Comparison of ENCODE assay signal across 8 mouse cellular contexts in the genomic region with DNA sequence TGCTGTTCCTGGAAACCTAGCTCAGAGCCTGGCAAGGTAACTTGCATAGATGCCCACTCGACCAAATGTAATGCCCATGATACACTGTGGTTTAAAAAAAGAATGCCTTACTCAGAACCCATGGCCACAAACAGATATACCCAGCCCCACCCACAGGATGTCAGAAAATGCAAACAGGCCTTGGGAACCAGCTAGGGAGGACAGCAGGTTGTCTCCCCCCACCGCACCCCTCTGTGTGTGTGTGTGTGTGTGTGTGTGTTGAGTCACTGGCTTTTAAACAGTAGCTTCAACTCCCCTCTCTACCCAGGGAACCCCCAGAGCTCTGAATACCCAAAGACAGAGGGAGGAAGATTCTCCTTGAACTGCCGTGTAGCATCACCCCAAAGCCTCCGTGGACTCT. TPM values are rescaled to one million over a fixed set of nuclear protein-coding genes. Genes with fewer than 3 reads are reported as not detected.
DNase-seq lines count a peak whose midpoint lies in the region; ATAC-seq and TF ChIP-seq lines count a peak whose summit lies in the region.

No protein-coding gene starts in this region.

- WGBS in liver, adult 2 months = 44% methylated on average over 4 of the region's 4 CpGs
- WGBS in forebrain, embryonic 12.5 days = 50% methylated on average over 4 of the region's 4 CpGs
- WGBS in liver, embryonic 15.5 days (ENCODE audit: insufficient replicate concordance) = 28% methylated on average over 4 of the region's 4 CpGs

- H3K79me2 ChIP-seq in liver, adult 2 months (ENCODE audit: control insufficient read depth, insufficient read depth, low read length) = no peaks in the 10 kb centered on the region

- no peak overlapping the region for H3K9ac ChIP-seq in liver, adult 2 months (ENCODE audit: low read depth, low read length)
- H3K9ac ChIP-seq in forebrain, embryonic 12.5 days = no peak overlapping the region
- H3K9ac ChIP-seq in liver, embryonic 15.5 days = peak overlapping the region; percentile 67

- H3K4me1 ChIP-seq in liver, adult 2 months (ENCODE audit: control insufficient read depth, insufficient read depth, low read length) = peaks cover 6% of the 10 kb centered on the region; the same call in 1 of the 2 replicates
- peaks cover 16% of the 10 kb centered on the region for H3K4me1 ChIP-seq in forebrain, embryonic 12.5 days
- peaks cover 28% of the 10 kb centered on the region for H3K4me1 ChIP-seq in liver, embryonic 15.5 days (replicated peaks)

- no peaks in the 10 kb centered on the region for H3K27me3 ChIP-seq in liver, adult 2 months (ENCODE audit: control insufficient read depth, insufficient read depth, low read length)
- peaks cover 23% of the 10 kb centered on the region for H3K27me3 ChIP-seq in forebrain, embryonic 12.5 days
- no peaks in the 10 kb centered on the region for H3K27me3 ChIP-seq in liver, embryonic 15.5 days
- no peaks in the 10 kb centered on the region; the same call in 1 of the 2 replicates for H3K27me3 ChIP-seq in splenic B cell, adult 2 months (ENCODE audit: control insufficient read depth, insufficient read depth, low read length, poor library complexity, severe bottlenecking)

- no peak for TF ChIP-seq CTCF in liver, adult 2 months (IDR thresholded peaks at IDR 0.05; ENCODE audit: low read depth, low read length)

- H3K4me3 ChIP-seq in liver, adult 2 months (ENCODE audit: insufficient read depth, low read depth, low read length) = 0 out of 2 replicates have a peak overlapping the region, but pooled peaks have one; percentile 80
- H3K4me3 ChIP-seq in forebrain, embryonic 12.5 days (replicated peaks) = peak overlapping the region; percentile 75
- peak overlapping the region; percentile 76 for H3K4me3 ChIP-seq in liver, embryonic 15.5 days (replicated peaks)

- H3K36me3 ChIP-seq in liver, adult 2 months (ENCODE audit: control insufficient read depth, insufficient read depth, low read length) = peaks cover 4% of the 10 kb centered on the region; the same call in 1 of the 2 replicates
- 0 out of 2 replicates have a peak, but pooled peaks cover 3% of the 10 kb centered on the region for H3K36me3 ChIP-seq in forebrain, embryonic 12.5 days (replicated peaks)
- peaks cover 17% of the 10 kb centered on the region for H3K36me3 ChIP-seq in liver, embryonic 15.5 days (replicated peaks)
- peaks cover 3% of the 10 kb centered on the region; the same call in 1 of the 2 replicates for H3K36me3 ChIP-seq in splenic B cell, adult 2 months (ENCODE audit: control insufficient read depth, insufficient read depth, low read length, poor library complexity, severe bottlenecking)

- no peak for TF ChIP-seq POLR2A in liver, adult 2 months (IDR thresholded peaks at IDR 0.05; ENCODE audit: extremely low read depth, insufficient read depth, low read length)

- H3K4me2 ChIP-seq in forebrain, embryonic 12.5 days = peak overlapping the region; percentile 99
- H3K4me2 ChIP-seq in liver, embryonic 15.5 days = peak overlapping the region; percentile 91

- H3K27ac ChIP-seq in liver, adult 2 months (replicated peaks; ENCODE audit: insufficient read depth, low read depth, low read length) = no peak overlapping the region
- H3K27ac ChIP-seq in forebrain, embryonic 12.5 days = no peak overlapping the region
- H3K27ac ChIP-seq in liver, embryonic 15.5 days (replicated peaks) = peak overlapping the region; percentile 69

- no peak for ATAC-seq in forebrain, embryonic 12.5 days (ENCODE audit: low FRiP score)
- ATAC-seq in liver, embryonic 15.5 days (ENCODE audit: insufficient read depth) = no peak

- DNase-seq in liver, adult 2 months (ENCODE audit: extremely low read depth, low read depth, low spot score) = no peak
- no peak for DNase-seq in liver
- DNase-seq in splenic B cell, adult 2 months (ENCODE audit: low read depth, low spot score) = peak; percentile 31
- DNase-seq in embryo, embryonic 11 days = no peak
- DNase-seq in kidney, postnatal 4 days = no peak
- no peak for DNase-seq in thymus, postnatal 0 days (ENCODE audit: low spot score)

- no peaks in the 10 kb centered on the region for H3K9me3 ChIP-seq in forebrain, embryonic 12.5 days
- H3K9me3 ChIP-seq in liver, embryonic 15.5 days (replicated peaks) = no peaks in the 10 kb centered on the region

RNA-seq across cellular contexts. Expression of gene Stpg1, which starts 1.3 kb away (rescaled TPM):
- total RNA-seq in liver, adult 2 months (2014; rRNA removed) = not detected in 2 replicates
- polyA plus RNA-seq in liver, adult 2 months (2012; rRNA removed) = not detected in 2 replicates
- 0.19 and 0.36 TPM in 2 replicates for polyA plus RNA-seq in forebrain, embryonic 12.5 days (2016; fragmentation: Nextera tagmentation; extraction: Ambion mirVana)
- not detected in 2 replicates for polyA plus RNA-seq in liver, embryonic 15.5 days (2015; fragmentation: Nextera tagmentation; extraction: Ambion mirVana)
- 0.55 and 0.93 TPM in 2 replicates for polyA plus RNA-seq in thymus, postnatal 0 days (2015; fragmentation: Nextera tagmentation; extraction: Ambion mirVana)

RNA-seq across cellular contexts. Expression of gene Nipal3, which starts 1.6 kb away (rescaled TPM):
- total RNA-seq in liver, adult 2 months (2014; rRNA removed) = 5.4 and 6.6 TPM in 2 replicates
- polyA plus RNA-seq in liver, adult 2 months (2012; rRNA removed) = 7.5 and 7.8 TPM in 2 replicates
- 2.1 and 4.3 TPM in 2 replicates for polyA plus RNA-seq in forebrain, embryonic 12.5 days (2016; fragmentation: Nextera tagmentation; extraction: Ambion mirVana)
- 3.1 and 3.9 TPM in 2 replicates for polyA plus RNA-seq in liver, embryonic 15.5 days (2015; fragmentation: Nextera tagmentation; extraction: Ambion mirVana)
- polyA plus RNA-seq in thymus, postnatal 0 days (2015; fragmentation: Nextera tagmentation; extraction: Ambion mirVana) = 6.6 and 7.0 TPM in 2 replicates

RNA-seq across cellular contexts. Expression of gene Rcan3, which starts 59.6 kb away (rescaled TPM):
- total RNA-seq in liver, adult 2 months (2014; rRNA removed) = 1.1 and 1.7 TPM in 2 replicates
- 1.5 and 1.8 TPM in 2 replicates for polyA plus RNA-seq in liver, adult 2 months (2012; rRNA removed)
- 18.6 and 20.2 TPM in 2 replicates for polyA plus RNA-seq in forebrain, embryonic 12.5 days (2016; fragmentation: Nextera tagmentation; extraction: Ambion mirVana)
- 3.1 and 3.4 TPM in 2 replicates for polyA plus RNA-seq in liver, embryonic 15.5 days (2015; fragmentation: Nextera tagmentation; extraction: Ambion mirVana)
- 15.4 and 20.8 TPM in 2 replicates for polyA plus RNA-seq in thymus, postnatal 0 days (2015; fragmentation: Nextera tagmentation; extraction: Ambion mirVana)
